Mouse (Mus musculus): ENCODE measurements around the gene Fam114a1.

The Fam114a1 gene

GRCm38 (mm10) chr5:65038811-65039571 is 69.1 kb downstream of the Fam114a1 start:
- Histone ChIP-seq H3K27me3 (ENCODE audit: insufficient read depth, low read length) (no peaks in the 10 kb centered on the region), H3K36me3 (ENCODE audit: insufficient read depth, low read length) (no peaks in the 10 kb centered on the region), H3K4me3 (replicated peaks; ENCODE audit: low read length) (no peak overlapping the region), H3K4me1 (replicated peaks; ENCODE audit: low read depth, low read length) (peaks cover 25% of the 10 kb centered on the region), H3K9me3 (ENCODE audit: low read length) (peaks cover 11% of the 10 kb centered on the region)
- no peak for TF ChIP-seq POU5F1 (IDR thresholded peaks at IDR 0.05; ENCODE audit: borderline replicate concordance, low read length)
- TF ChIP-seq CTCF (conservative IDR thresholded peaks at IDR 0.05; ENCODE audit: low read length): no peak
- TF ChIP-seq NANOG (IDR thresholded peaks at IDR 0.05; ENCODE audit: borderline replicate concordance, low read length): no peak

- TF ChIP-seq NANOG (IDR thresholded peaks at IDR 0.05; ENCODE audit: borderline replicate concordance, low read length) (no peak), POU5F1 (IDR thresholded peaks at IDR 0.05; ENCODE audit: borderline replicate concordance, low read length) (no peak), CTCF (conservative IDR thresholded peaks at IDR 0.05; ENCODE audit: low read length) (peak; percentile 28; the same call in 1 of the 2 replicates)
- Histone ChIP-seq H3K27me3 (ENCODE audit: insufficient read depth, low read length) (no peaks in the 10 kb centered on the region), H3K4me3 (replicated peaks; ENCODE audit: low read length) (no peak overlapping the region), H3K9me3 (ENCODE audit: low read length) (peaks cover 11% of the 10 kb centered on the region), H3K4me1 (replicated peaks; ENCODE audit: low read depth, low read length) (peaks cover 22% of the 10 kb centered on the region), H3K36me3 (ENCODE audit: insufficient read depth, low read length) (no peaks in the 10 kb centered on the region)
These were observed 70.6 kb downstream of the Fam114a1 start for GRCm38 (mm10) chr5:65040463-65040862.

- Histone ChIP-seq H3K27me3 (ENCODE audit: insufficient read depth, low read length) (no peaks in the 10 kb centered on the region), H3K9me3 (ENCODE audit: low read length) (peaks cover 11% of the 10 kb centered on the region), H3K36me3 (ENCODE audit: insufficient read depth, low read length) (no peaks in the 10 kb centered on the region), H3K4me3 (replicated peaks; ENCODE audit: low read length) (no peak overlapping the region), H3K4me1 (replicated peaks; ENCODE audit: low read depth, low read length) (peaks cover 17% of the 10 kb centered on the region)
- TF ChIP-seq CTCF (conservative IDR thresholded peaks at IDR 0.05; ENCODE audit: low read length) (no peak), NANOG (IDR thresholded peaks at IDR 0.05; ENCODE audit: borderline replicate concordance, low read length) (no peak)
These were observed 73.6 kb downstream of the Fam114a1 start for GRCm38 (mm10) chr5:65043407-65043895.

- TF ChIP-seq CTCF (conservative IDR thresholded peaks at IDR 0.05; ENCODE audit: low read length) (no peak), NANOG (IDR thresholded peaks at IDR 0.05; ENCODE audit: borderline replicate concordance, low read length) (no peak), POU5F1 (IDR thresholded peaks at IDR 0.05; ENCODE audit: borderline replicate concordance, low read length) (no peak)
- Histone ChIP-seq H3K4me1 (replicated peaks; ENCODE audit: low read depth, low read length) (peaks cover 17% of the 10 kb centered on the region), H3K9me3 (ENCODE audit: low read length) (peaks cover 7% of the 10 kb centered on the region), H3K4me3 (replicated peaks; ENCODE audit: low read length) (no peak overlapping the region), H3K27me3 (ENCODE audit: insufficient read depth, low read length) (no peaks in the 10 kb centered on the region), H3K36me3 (ENCODE audit: insufficient read depth, low read length) (no peaks in the 10 kb centered on the region)
These were observed 75.9 kb downstream of the Fam114a1 start for GRCm38 (mm10) chr5:65045642-65046370.

GRCm38 (mm10) chr5:65046442-65047284 is 76.8 kb downstream of the Fam114a1 start:
- H3K36me3 ChIP-seq (ENCODE audit: insufficient read depth, low read length): no peaks in the 10 kb centered on the region
- TF ChIP-seq NANOG (IDR thresholded peaks at IDR 0.05; ENCODE audit: borderline replicate concordance, low read length) (no peak), CTCF (conservative IDR thresholded peaks at IDR 0.05; ENCODE audit: low read length) (no peak), POU5F1 (IDR thresholded peaks at IDR 0.05; ENCODE audit: borderline replicate concordance, low read length) (no peak)
- 0 out of 2 replicates have a peak overlapping the region, but pooled peaks have one; percentile 32 for H3K4me3 ChIP-seq (replicated peaks; ENCODE audit: low read length)
- peaks cover 17% of the 10 kb centered on the region for H3K4me1 ChIP-seq (replicated peaks; ENCODE audit: low read depth, low read length)
- H3K27me3 ChIP-seq (ENCODE audit: insufficient read depth, low read length): no peaks in the 10 kb centered on the region
- no peaks in the 10 kb centered on the region for H3K9me3 ChIP-seq (ENCODE audit: low read length)

GRCm38 (mm10) chr5:65047285-65047855 is 77.5 kb downstream of the Fam114a1 start:
- H3K4me3 ChIP-seq (replicated peaks; ENCODE audit: low read length): 0 out of 2 replicates have a peak overlapping the region, but pooled peaks have one; percentile 32
- H3K36me3 ChIP-seq (ENCODE audit: insufficient read depth, low read length): no peaks in the 10 kb centered on the region
- peaks cover 17% of the 10 kb centered on the region for H3K4me1 ChIP-seq (replicated peaks; ENCODE audit: low read depth, low read length)
- TF ChIP-seq CTCF (conservative IDR thresholded peaks at IDR 0.05; ENCODE audit: low read length): no peak
- no peak for TF ChIP-seq POU5F1 (IDR thresholded peaks at IDR 0.05; ENCODE audit: borderline replicate concordance, low read length)
- no peak for TF ChIP-seq NANOG (IDR thresholded peaks at IDR 0.05; ENCODE audit: borderline replicate concordance, low read length)
- no peaks in the 10 kb centered on the region for H3K27me3 ChIP-seq (ENCODE audit: insufficient read depth, low read length)
- no peaks in the 10 kb centered on the region for H3K9me3 ChIP-seq (ENCODE audit: low read length)

GRCm38 (mm10) chr5:65049880-65050279 is 80.0 kb downstream of the Fam114a1 start:
- H3K9me3 ChIP-seq (ENCODE audit: low read length): no peaks in the 10 kb centered on the region
- H3K4me1 ChIP-seq (replicated peaks; ENCODE audit: low read depth, low read length): peaks cover 22% of the 10 kb centered on the region
- H3K27me3 ChIP-seq (ENCODE audit: insufficient read depth, low read length): no peaks in the 10 kb centered on the region
- no peak overlapping the region for H3K4me3 ChIP-seq (replicated peaks; ENCODE audit: low read length)
- TF ChIP-seq POU5F1 (IDR thresholded peaks at IDR 0.05; ENCODE audit: borderline replicate concordance, low read length) (no peak), CTCF (conservative IDR thresholded peaks at IDR 0.05; ENCODE audit: low read length) (no peak), NANOG (IDR thresholded peaks at IDR 0.05; ENCODE audit: borderline replicate concordance, low read length) (no peak)
- no peaks in the 10 kb centered on the region for H3K36me3 ChIP-seq (ENCODE audit: insufficient read depth, low read length)
